In the genomic region with DNA sequence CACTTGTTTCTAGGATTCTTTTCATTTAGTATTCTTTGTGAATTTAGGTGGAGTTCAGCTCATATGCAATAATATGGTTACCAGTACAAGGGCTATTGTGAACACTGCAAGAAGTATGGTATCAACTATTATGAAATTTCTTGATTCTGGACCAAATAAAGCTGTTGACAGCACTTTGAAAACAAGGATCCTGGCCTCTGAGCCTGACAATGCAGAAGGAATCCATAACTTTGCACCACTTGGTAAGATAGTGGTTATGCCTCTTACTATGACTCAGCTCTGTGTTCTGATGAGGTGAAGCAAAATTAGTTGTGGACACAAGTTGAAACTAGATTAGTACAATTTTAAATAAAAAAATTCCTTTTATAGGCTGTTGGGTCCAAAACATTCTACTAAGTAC, we compare ENCODE assay signal across 19 mouse cellular contexts.
"Had no signal": no experiment of that assay in that cellular context is flagged by ENCODE, and none has a peak within 500 bp of the region (broad histone marks: within the 10 kb centered on the region; RNA-seq: fewer than 3 reads in every experiment).

No protein-coding gene starts in this region.

- H3K4me2 ChIP-seq: liver, embryonic 12.5 days; lung, embryonic 15.5 days; midbrain, embryonic 11.5 days; midbrain, embryonic 13.5 days; midbrain, embryonic 15.5 days; neural tube, embryonic 13.5 days; neural tube, embryonic 15.5 days had no signal

- H3K4me3 ChIP-seq: liver, embryonic 12.5 days; lung, embryonic 15.5 days; midbrain, embryonic 13.5 days; midbrain, embryonic 15.5 days; myocyte; neural tube, embryonic 13.5 days; neural tube, embryonic 15.5 days had no signal

- H3K9ac ChIP-seq: liver, embryonic 12.5 days; liver, embryonic 14.5 days; lung, embryonic 15.5 days; midbrain, embryonic 13.5 days; midbrain, embryonic 15.5 days; neural tube, embryonic 13.5 days; neural tube, embryonic 15.5 days had no signal

- H3K27me3 ChIP-seq: liver, embryonic 12.5 days; lung, embryonic 15.5 days; megakaryocyte, embryonic 14.5 days; midbrain, embryonic 13.5 days; midbrain, embryonic 15.5 days; neural tube, embryonic 13.5 days; neural tube, embryonic 15.5 days had no signal

- DNase-seq: lung, postnatal 10 days; retina, postnatal 1 day; right cerebral cortex, adult 18-20 months; right cerebral cortex, postnatal 25 days; right cerebral cortex, postnatal 4 days; spleen, adult 18-20 months; thymus, adult 18-20 months; thymus, postnatal 14 days; thymus, postnatal 36 days had no signal

- H3K9me3 ChIP-seq: liver, embryonic 12.5 days; lung, embryonic 15.5 days; megakaryocyte, embryonic 14.5 days; midbrain, embryonic 13.5 days; midbrain, embryonic 15.5 days; neural tube, embryonic 13.5 days; neural tube, embryonic 15.5 days had no signal

- ATAC-seq: liver, embryonic 12.5 days; midbrain, embryonic 13.5 days; midbrain, embryonic 15.5 days had no signal

- H3K4me1 ChIP-seq: liver, embryonic 12.5 days; lung, embryonic 15.5 days; midbrain, embryonic 13.5 days; midbrain, embryonic 15.5 days; neural tube, embryonic 13.5 days; neural tube, embryonic 15.5 days had no signal

- H3K27ac ChIP-seq: liver, embryonic 12.5 days; liver, embryonic 14.5 days; lung, embryonic 15.5 days; midbrain, embryonic 13.5 days; midbrain, embryonic 15.5 days; neural tube, embryonic 13.5 days; neural tube, embryonic 15.5 days had no signal
